Mouse (Mus musculus): ENCODE results near the gene Rab5if.

- no peak for TF ChIP-seq CTCF (IDR thresholded peaks at IDR 0.05)
- TF ChIP-seq POLR2A (IDR thresholded peaks at IDR 0.05; ENCODE audit: insufficient read depth, low read depth, low read length) = no peak
- TF ChIP-seq EP300 (IDR thresholded peaks at IDR 0.05; ENCODE audit: insufficient read depth, low read depth, low read length) = no peak
Measured at GRCm38 (mm10) chr2:156896384-156896914, 33.5 kb downstream of the Rab5if start.

Data from heart, adult 2 months (tissue).